Mouse (Mus musculus) forebrain, postnatal 0 days (tissue): Measurements from ENCODE around the gene Psd. TPM values are rescaled to one million over a fixed set of nuclear protein-coding genes. Genes with fewer than 3 reads are reported as not detected.
A peak's percentile ranks its signal among the peaks of the same experiment; 100 is the strongest.

ENCODE experiments used
- ATAC-seq: fragments of 200-750 bp; cut with Nextera tagmentation; 2 replicates; pipeline ENCODE4 v1.8.0; 2017; ENCODE audit warnings: mild to moderate bottlenecking, moderate library complexity
- DNase-seq: peaks from one replicate; pipeline ENCODE4 v3.0.0-alpha.2; 2015
- H3K27ac ChIP-seq: fragments of 300-500 bp; sonication (generic); 2 replicates; pipeline ENCODE4 v1.5.1; 2014; ENCODE audit warnings: low read depth, mild to moderate bottlenecking, antibody characterized with exemption, low read length, moderate library complexity, mixed read lengths
- H3K27me3 ChIP-seq: fragments of 300-500 bp; sonication (generic); 2 replicates; pipeline ENCODE4 v1.6.1; 2014; ENCODE audit warnings: mild to moderate bottlenecking, low read length, mixed read lengths; ENCODE audit not compliant: insufficient read depth
- H3K36me3 ChIP-seq: fragments of 300-500 bp; sonication (generic); 2 replicates; pipeline ENCODE4 v1.6.1; 2014; ENCODE audit warnings: mild to moderate bottlenecking, moderate library complexity; ENCODE audit not compliant: insufficient read depth
- H3K4me1 ChIP-seq: fragments of 300-500 bp; sonication (generic); 2 replicates; pipeline ENCODE4 v1.6.1; 2014; ENCODE audit warnings: antibody characterized with exemption; ENCODE audit not compliant: insufficient read depth
- H3K4me2 ChIP-seq: fragments of 300-500 bp; sonication (generic); 2 replicates; pipeline ENCODE4 v1.6.1; 2014; ENCODE audit warnings: low read depth, mild to moderate bottlenecking, moderate library complexity
- H3K4me3 ChIP-seq: fragments of 300-500 bp; sonication (generic); 2 replicates; pipeline ENCODE4 v1.5.1; 2014; ENCODE audit warnings: low read depth, low read length, mixed read lengths
- H3K9ac ChIP-seq: fragments of 300-500 bp; sonication (generic); 2 replicates; pipeline ENCODE4 v1.6.1; 2014; ENCODE audit warnings: mild to moderate bottlenecking
- H3K9me3 ChIP-seq: fragments of 300-500 bp; sonication (generic); 2 replicates; pipeline ENCODE4 v1.6.1; 2016; ENCODE audit warnings: low read length
- CTCF ChIP-seq: sonication (generic); IDR thresholded peaks from 2 replicates; pipeline ENCODE4 v1.5.1; 2016; ENCODE audit warnings: antibody characterized with exemption, control low read depth, low read depth
- WGBS: fragments of 180-500 bp; shearing (Covaris S2); extraction: QIAGEN DNeasy Blood & Tissue Kit; methylation state at CpG from one replicate; pipeline ENCODE4 v1.1.7; 2014; 5-methylcytosine and 5-hydroxymethylcytosine counted together
- polyA plus RNA-seq: library from polyadenylated mRNA; unstranded; fragments of >200 nt; fragmentation: Nextera tagmentation; extraction: Ambion mirVana; gene quantifications from 2 replicates; pipeline ENCODE4 v1.2.1, GENCODE M21; 2015
- total RNA-seq: library from RNA; depleted of rRNA; stranded (reverse); fragments of >200 nt; gene quantifications from 2 replicates; pipeline ENCODE4 v1.2.3, GENCODE M21; 2014

Psd gene
- total and polyA plus RNA-seq, 2 experiments from 2014 or later, result 178 to 395 TPM

DNA sequence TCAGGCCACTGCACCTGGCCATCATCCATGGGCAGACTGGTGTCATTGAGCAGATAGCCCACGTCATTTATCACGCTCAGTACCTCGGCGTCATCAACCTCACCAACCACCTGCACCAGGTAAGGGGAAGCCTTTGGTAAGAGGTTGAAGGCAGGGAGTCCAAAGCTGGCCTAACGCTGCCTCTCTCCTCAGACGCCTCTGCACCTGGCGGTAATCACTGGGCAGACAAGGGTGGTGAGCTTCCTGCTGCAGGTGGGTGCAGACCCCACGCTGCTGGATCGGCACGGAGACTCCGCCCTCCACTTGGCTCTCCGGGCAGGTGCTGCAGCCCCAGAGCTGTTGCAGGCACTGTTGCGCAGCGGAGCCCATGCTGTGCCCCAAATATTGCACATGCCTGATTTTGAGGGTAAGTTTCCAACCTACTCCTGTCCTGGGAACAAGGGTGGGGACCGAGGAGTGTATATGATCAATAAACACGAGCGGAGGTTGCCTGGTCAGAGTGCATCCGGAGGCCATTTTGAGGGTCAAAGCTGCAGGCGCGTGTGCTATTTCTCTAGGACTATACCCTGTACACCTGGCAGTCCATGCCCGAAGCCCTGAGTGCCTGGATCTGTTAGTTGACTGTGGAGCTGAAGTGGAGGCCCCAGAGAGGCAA lies 17.2 kb downstream of the Psd start:
- Histone ChIP-seq H3K4me3 (no peak overlapping the region), H3K36me3 (peaks cover 36% of the 10 kb centered on the region), H3K27me3 (peaks cover 7% of the 10 kb centered on the region), H3K9ac (no peak overlapping the region), H3K27ac (no peak overlapping the region), H3K9me3 (no peaks in the 10 kb centered on the region), H3K4me2 (no peak overlapping the region), H3K4me1 (no peaks in the 10 kb centered on the region)
- DNase-seq (no peak), ATAC-seq (no peak)
- WGBS, result 85% methylated on average over 21 of the region's 21 CpGs
- TF ChIP-seq CTCF, result no peak

DNA sequence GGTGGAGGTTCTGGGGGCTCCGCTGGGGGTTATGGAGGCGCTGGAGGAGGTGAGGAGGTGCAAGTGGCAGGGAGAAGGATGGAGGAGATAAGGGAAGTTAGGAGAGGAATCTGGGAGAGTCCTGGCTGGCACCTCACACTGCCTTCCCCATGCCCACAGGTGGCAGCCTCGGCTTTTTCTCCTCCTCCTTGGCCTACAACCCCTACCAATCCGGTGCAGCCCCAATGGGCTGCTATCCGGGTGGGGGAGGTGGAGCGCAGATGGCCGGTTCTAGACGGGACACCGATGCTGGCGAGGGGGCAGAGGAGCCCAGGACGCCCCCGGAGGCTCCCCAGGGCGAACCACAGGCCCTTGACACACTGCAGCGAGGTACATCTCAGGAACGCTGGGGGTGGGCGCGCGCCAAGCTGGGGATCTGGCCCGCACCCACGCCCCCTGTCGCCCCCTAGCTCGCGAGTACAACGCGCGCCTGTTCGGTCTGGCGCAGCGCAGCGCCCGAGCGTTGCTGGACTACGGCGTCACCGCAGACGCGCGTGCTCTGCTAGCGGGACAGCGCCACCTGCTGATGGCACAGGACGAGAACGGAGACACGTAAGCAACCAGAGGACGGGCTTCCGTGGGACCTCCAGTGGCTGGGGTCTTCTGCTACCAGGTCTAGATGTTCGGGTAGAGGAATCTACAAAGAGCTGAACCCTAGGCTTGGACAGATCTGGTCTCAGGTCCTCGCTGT lies 18.1 kb downstream of the Psd start:
- peak; percentile 84 for ATAC-seq
- H3K9me3 ChIP-seq, result no peaks in the 10 kb centered on the region
- peak overlapping the region; percentile 56 for H3K9ac ChIP-seq
- peaks cover 29% of the 10 kb centered on the region for H3K36me3 ChIP-seq
- TF ChIP-seq CTCF, result peak; percentile 98
- peak overlapping the region; percentile 90 for H3K4me2 ChIP-seq
- peaks cover 6% of the 10 kb centered on the region; the same call in 1 of the 2 replicates for H3K4me1 ChIP-seq
- peak; percentile 95 for DNase-seq
- peaks cover 13% of the 10 kb centered on the region for H3K27me3 ChIP-seq
- H3K27ac ChIP-seq, result no peak overlapping the region
- whole genome bisulfite sequencing, result 1% methylated on average over 46 of the region's 47 CpGs
- peak overlapping the region; percentile 46 for H3K4me3 ChIP-seq

- TF ChIP-seq CTCF, result no peak
- ATAC-seq, result no peak
- no peak for DNase-seq
- Histone ChIP-seq H3K4me1 (peaks cover 6% of the 10 kb centered on the region; the same call in 1 of the 2 replicates), H3K9ac (0 out of 2 replicates have a peak overlapping the region, but pooled peaks have one; percentile 56), H3K4me2 (peak overlapping the region; percentile 90), H3K27me3 (peaks cover 13% of the 10 kb centered on the region), H3K27ac (no peak overlapping the region), H3K9me3 (no peaks in the 10 kb centered on the region), H3K4me3 (peak overlapping the region; percentile 46; the same call in 1 of the 2 replicates), H3K36me3 (peaks cover 25% of the 10 kb centered on the region)
- WGBS, result 62% methylated on average over 16 of the region's 16 CpGs
Measured at GRCm38 (mm10) chr19:46308303-46308702, 18.7 kb downstream of the Psd start.

GRCm38 (mm10) chr19:46307781-46308180 lies 19.2 kb downstream of the Psd start:
- no peak overlapping the region for H3K9ac ChIP-seq
- no peak overlapping the region for H3K4me3 ChIP-seq
- 82% methylated on average over 16 of the region's 16 CpGs for WGBS
- H3K4me1 ChIP-seq, result peaks cover 6% of the 10 kb centered on the region; the same call in 1 of the 2 replicates
- H3K27me3 ChIP-seq, result peaks cover 13% of the 10 kb centered on the region
- peaks cover 20% of the 10 kb centered on the region for H3K36me3 ChIP-seq
- ATAC-seq (no peak), DNase-seq (no peak)
- TF ChIP-seq CTCF, result no peak
- H3K4me2 ChIP-seq, result no peak overlapping the region
- H3K27ac ChIP-seq, result no peak overlapping the region
- no peaks in the 10 kb centered on the region for H3K9me3 ChIP-seq

- Histone ChIP-seq H3K27ac (no peak overlapping the region), H3K4me3 (no peak overlapping the region), H3K4me2 (no peak overlapping the region), H3K27me3 (peaks cover 13% of the 10 kb centered on the region), H3K36me3 (peaks cover 10% of the 10 kb centered on the region), H3K9me3 (no peaks in the 10 kb centered on the region), H3K9ac (no peak overlapping the region), H3K4me1 (peaks cover 6% of the 10 kb centered on the region; the same call in 1 of the 2 replicates)
- WGBS, result 91% methylated on average over 9 of the region's 9 CpGs
- no peak for TF ChIP-seq CTCF
- ATAC-seq (no peak), DNase-seq (no peak)
Measured at GRCm38 (mm10) chr19:46306751-46307289, 20.1 kb downstream of the Psd start.

GRCm38 (mm10) chr19:46306268-46306610 lies 20.7 kb downstream of the Psd start:
- Histone ChIP-seq H3K4me1 (peaks cover 6% of the 10 kb centered on the region; the same call in 1 of the 2 replicates), H3K9ac (no peak overlapping the region), H3K4me2 (peak overlapping the region; percentile 79), H3K27me3 (peaks cover 13% of the 10 kb centered on the region), H3K9me3 (no peaks in the 10 kb centered on the region), H3K4me3 (no peak overlapping the region; the same call in 1 of the 2 replicates), H3K27ac (no peak overlapping the region), H3K36me3 (peaks cover 7% of the 10 kb centered on the region)
- DNase-seq, result no peak
- WGBS, result 56% methylated on average over 5 of the region's 5 CpGs
- no peak for ATAC-seq
- TF ChIP-seq CTCF, result no peak
